Comparison of ENCODE assay signal across 33 mouse cellular contexts in the genomic region with DNA sequence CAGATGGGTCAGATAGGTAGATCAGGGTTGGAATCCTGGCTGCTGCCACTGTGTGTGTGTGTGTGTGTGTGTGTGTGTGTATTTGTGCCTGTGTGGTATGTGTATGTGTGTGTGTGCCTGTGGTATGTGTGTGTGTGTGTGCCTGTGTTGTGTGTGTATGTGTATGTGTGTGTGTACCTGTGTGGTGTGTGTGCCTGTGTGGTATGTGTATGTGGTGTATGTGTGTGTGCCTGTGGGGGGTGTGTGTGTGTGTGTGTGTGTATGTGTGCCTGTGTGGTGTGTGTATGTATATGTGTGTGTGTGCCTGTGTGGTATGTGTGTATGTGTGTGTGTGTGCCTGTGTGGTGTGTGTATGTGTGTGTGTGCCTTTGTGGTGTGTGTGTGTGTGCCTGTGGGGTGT. TPM values are rescaled to one million over a fixed set of nuclear protein-coding genes. Genes with fewer than 3 reads are reported as not detected.
"Had no signal": no experiment of that assay in that cellular context is flagged by ENCODE, and none has a peak within 500 bp of the region (broad histone marks: within the 10 kb centered on the region; RNA-seq: fewer than 3 reads in every experiment).

No protein-coding gene starts in this region.

- ATAC-seq: liver, embryonic 12.5 days; liver, postnatal 0 days; lung, postnatal 0 days; midbrain, embryonic 13.5 days; midbrain, embryonic 15.5 days; midbrain, embryonic 16.5 days had no signal

- H3K4me3 ChIP-seq: limb, embryonic 10.5 days; limb, embryonic 12.5 days; limb, embryonic 13.5 days; limb, embryonic 15.5 days; liver, embryonic 12.5 days; liver, embryonic 13.5 days; liver, embryonic 15.5 days; lung, embryonic 15.5 days; megakaryocyte, embryonic 14.5 days; midbrain, embryonic 10.5 days; midbrain, embryonic 12.5 days; midbrain, embryonic 13.5 days; midbrain, embryonic 15.5 days; myocyte; neural tube, embryonic 12.5 days; neural tube, embryonic 13.5 days had no signal

- H3K9me3 ChIP-seq: limb, embryonic 10.5 days; limb, embryonic 12.5 days; limb, embryonic 13.5 days; limb, embryonic 15.5 days; liver, embryonic 12.5 days; liver, embryonic 13.5 days; liver, embryonic 15.5 days; lung, embryonic 15.5 days; megakaryocyte, embryonic 14.5 days; midbrain, embryonic 10.5 days; midbrain, embryonic 12.5 days; midbrain, embryonic 13.5 days; midbrain, embryonic 15.5 days; neural tube, embryonic 12.5 days; neural tube, embryonic 13.5 days had no signal

- H3K36me3 ChIP-seq: limb, embryonic 10.5 days; limb, embryonic 12.5 days; limb, embryonic 13.5 days; limb, embryonic 15.5 days; liver, embryonic 12.5 days; liver, embryonic 13.5 days; liver, embryonic 15.5 days; lung, embryonic 15.5 days; midbrain, embryonic 10.5 days; midbrain, embryonic 12.5 days; midbrain, embryonic 13.5 days; midbrain, embryonic 15.5 days; neural tube, embryonic 12.5 days; neural tube, embryonic 13.5 days had no signal

- H3K4me2 ChIP-seq: limb, embryonic 12.5 days; limb, embryonic 13.5 days; limb, embryonic 15.5 days; liver, embryonic 11.5 days; liver, embryonic 12.5 days; liver, embryonic 13.5 days; liver, embryonic 15.5 days; lung, embryonic 14.5 days; lung, embryonic 15.5 days; midbrain, embryonic 11.5 days; midbrain, embryonic 12.5 days; midbrain, embryonic 13.5 days; midbrain, embryonic 15.5 days; neural tube, embryonic 12.5 days; neural tube, embryonic 13.5 days had no signal

- DNase-seq: left cerebral cortex, postnatal 4 days; liver; liver, embryonic 13.5 days; liver, postnatal 0 days; lung, adult 18-20 months; lung, adult 2 months; lung, embryonic 14.5 days; lung, postnatal 10 days; lung, postnatal 14 days; lung, postnatal 36 days; lung, postnatal 4 days; midbrain, embryonic 14.5 days had no signal

- H3K9ac ChIP-seq: limb, embryonic 12.5 days; limb, embryonic 13.5 days; limb, embryonic 15.5 days; liver, embryonic 12.5 days; liver, embryonic 13.5 days; liver, embryonic 14.5 days; liver, embryonic 15.5 days; liver, postnatal 0 days; lung, embryonic 14.5 days; lung, embryonic 15.5 days; midbrain, embryonic 12.5 days; midbrain, embryonic 13.5 days; midbrain, embryonic 15.5 days; neural tube, embryonic 12.5 days; neural tube, embryonic 13.5 days had no signal

- H3K27ac ChIP-seq: limb, embryonic 10.5 days; limb, embryonic 12.5 days; limb, embryonic 13.5 days; limb, embryonic 15.5 days; liver, embryonic 12.5 days; liver, embryonic 13.5 days; liver, embryonic 14.5 days; liver, embryonic 15.5 days; lung, embryonic 15.5 days; macrophage; midbrain, embryonic 10.5 days; midbrain, embryonic 12.5 days; midbrain, embryonic 13.5 days; midbrain, embryonic 15.5 days; neural tube, embryonic 12.5 days; neural tube, embryonic 13.5 days had no signal

- H3K4me1 ChIP-seq: lung, embryonic 15.5 days; midbrain, embryonic 10.5 days; midbrain, embryonic 13.5 days; midbrain, embryonic 15.5 days; neural tube, embryonic 13.5 days had no signal

RNA-seq across cellular contexts. Expression of a gene that starts 6.4 kb away (rescaled TPM):
- polyA plus RNA-seq: liver, embryonic 11.5 days; lung, embryonic 14.5 days; macrophage had no signal
